Mouse (Mus musculus): ENCODE data around the gene Klf9.

DNA sequence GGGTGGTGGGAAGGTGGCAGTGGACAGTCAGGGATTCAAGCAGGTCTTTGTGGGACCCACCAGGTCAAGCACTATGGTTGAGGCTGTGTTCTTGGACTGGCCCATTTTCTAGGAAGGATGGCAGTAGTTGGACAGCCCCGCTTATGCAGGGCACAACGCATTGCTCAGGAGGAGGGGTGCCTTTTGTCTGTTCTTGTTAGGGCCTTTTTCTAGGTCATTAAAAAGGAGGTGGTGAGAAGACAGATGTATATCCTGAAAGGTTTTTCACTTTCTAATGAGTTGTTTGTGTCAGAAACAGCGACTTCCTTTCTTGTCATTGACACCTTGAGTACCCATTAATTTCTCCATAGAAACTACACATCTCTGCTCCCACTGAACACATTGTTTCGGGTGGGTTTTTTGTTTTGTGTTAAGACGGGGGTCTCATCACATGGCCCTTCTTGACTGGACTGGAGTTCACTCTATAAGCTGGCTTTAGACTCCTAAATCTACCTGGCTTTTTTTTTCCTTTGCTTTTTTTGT is 12.6 kb downstream of the Klf9 start:
- TF ChIP-seq POLR2A (IDR thresholded peaks at IDR 0.05; ENCODE audit: borderline replicate concordance, control insufficient read depth, low read depth, low read length) (no peak), CTCF (IDR thresholded peaks at IDR 0.05; ENCODE audit: control insufficient read depth, insufficient read depth, low read length) (no peak)

Measured in bone marrow, adult 2 months (tissue).